Mouse (Mus musculus) skeletal muscle tissue, postnatal 0 days (tissue): Measurements from ENCODE around the gene Atxn10. TPM values are rescaled to one million over a fixed set of nuclear protein-coding genes. Genes with fewer than 3 reads are reported as not detected.

Experiments used
- polyA plus RNA-seq: library from polyadenylated mRNA; unstranded; fragments of >200 nt; fragmentation: Nextera tagmentation; extraction: Ambion mirVana; gene quantifications from 2 replicates; pipeline ENCODE4 v1.2.1, GENCODE M21; 2015

Atxn10 gene
- polyA plus RNA-seq, result 112 and 121 TPM in 2 replicates

DNA sequence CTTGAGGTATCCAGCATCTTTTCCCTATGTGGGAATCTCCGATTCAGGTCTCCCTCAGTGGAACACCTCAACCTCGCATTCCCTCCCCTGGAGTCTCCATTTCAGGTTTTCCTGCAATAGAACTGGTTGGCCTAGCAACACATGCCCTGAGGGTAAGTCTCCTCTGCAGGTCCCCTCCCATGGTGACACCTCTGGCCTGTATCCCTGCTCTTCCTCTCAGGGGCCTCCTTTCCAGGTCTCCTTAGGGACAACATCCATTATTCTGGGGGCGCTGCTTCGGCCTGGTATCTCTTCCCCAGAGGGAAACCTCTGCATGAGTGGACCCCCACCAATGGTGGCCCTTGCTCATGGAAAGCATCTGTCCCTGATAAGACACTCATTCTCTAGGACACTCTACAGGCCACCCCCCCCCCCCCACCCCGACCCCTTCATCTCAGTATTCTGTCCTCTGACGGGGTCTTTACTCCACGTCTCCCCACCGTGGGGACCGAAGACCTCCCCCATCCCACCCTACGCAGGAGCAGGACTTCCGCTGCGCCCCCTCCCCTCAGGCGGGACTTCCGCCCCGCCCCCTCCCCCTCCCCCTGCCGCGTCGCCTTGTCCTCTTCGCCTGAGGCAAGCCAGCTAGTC lies at the start of gene Atxn10:
TSS of gene Atxn10 (plus strand) at position 575 of the 630 bp plus-strand sequence.

DNA sequence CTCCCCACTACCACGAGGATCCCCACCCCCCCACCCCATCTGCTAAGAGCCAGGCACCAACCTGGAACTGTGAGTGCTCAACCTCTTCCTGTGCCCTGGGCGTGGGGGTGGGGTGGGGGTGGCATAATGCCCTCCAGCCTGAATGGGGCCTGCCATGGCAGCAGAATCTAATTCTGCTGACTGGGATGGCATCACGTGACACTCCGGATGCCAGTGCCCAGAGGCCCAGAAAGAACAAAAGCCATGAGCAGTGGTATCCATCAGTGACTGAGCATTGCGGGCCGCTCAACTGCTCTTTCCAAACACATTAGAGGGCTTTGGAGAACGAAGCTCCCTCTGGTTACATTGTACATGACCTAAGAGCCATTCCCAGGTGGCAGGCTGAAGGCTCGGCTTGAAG lies 167.1 kb downstream of the Atxn10 start, which contains the start of gene 7530416G11Rik:
TSS of gene 7530416G11Rik (minus strand) at position 101 of the 400 bp plus-strand sequence.

Other genes starting within 250 kb of the Atxn10 start
- 0.12 and 0.22 TPM in 2 replicates for gene Smc1b, start 204.3 kb upstream of the Atxn10 start, polyA plus RNA-seq
- gene Ribc2, start 204.2 kb upstream of the Atxn10 start, polyA plus RNA-seq, result not detected in 2 replicates
- 55.3 and 58.2 TPM in 2 replicates for gene Fbln1, start 130.3 kb upstream of the Atxn10 start, polyA plus RNA-seq
- gene 7530416G11Rik, start 167.0 kb downstream of the Atxn10 start, polyA plus RNA-seq, result not detected in 2 replicates
- 1.2 TPM in 1 of 2 replicates, not detected in the other for gene Wnt7b, start 246.2 kb downstream of the Atxn10 start, polyA plus RNA-seq